Mouse (Mus musculus) stomach, embryonic 15.5 days (tissue): ENCODE measurements around the gene Tln2. TPM values are rescaled to one million over a fixed set of nuclear protein-coding genes. Genes with fewer than 3 reads are reported as not detected.

Experiments
- ATAC-seq: fragments of 200-750 bp; cut with Nextera tagmentation; 2 replicates; pipeline ENCODE4 v1.8.0; 2017; ENCODE audit warnings: low read depth, moderate number of reproducible peaks, moderate TSS enrichment; ENCODE audit not compliant: insufficient read depth, low FRiP score
- H3K27ac ChIP-seq: fragments of 300-500 bp; sonication (generic); 2 replicates; pipeline ENCODE4 v1.5.1; 2015; ENCODE audit warnings: mild to moderate bottlenecking, inconsistent platforms
- H3K27me3 ChIP-seq: fragments of 300-500 bp; sonication (generic); replicated peaks from 2 replicates; pipeline ENCODE4 v1.6.1; 2015; ENCODE audit warnings: inconsistent platforms
- H3K36me3 ChIP-seq: fragments of 300-500 bp; sonication (generic); 2 replicates; pipeline ENCODE4 v1.6.1; 2015; ENCODE audit warnings: inconsistent platforms
- H3K4me1 ChIP-seq: fragments of 300-500 bp; sonication (generic); 2 replicates; pipeline ENCODE4 v1.6.1; 2015; ENCODE audit warnings: inconsistent platforms
- H3K4me2 ChIP-seq: fragments of 300-500 bp; sonication (generic); 2 replicates; pipeline ENCODE4 v1.6.1; 2015; ENCODE audit warnings: mild to moderate bottlenecking, inconsistent platforms
- H3K4me3 ChIP-seq: fragments of 300-500 bp; sonication (generic); replicated peaks from 2 replicates; pipeline ENCODE4 v1.5.1; 2015; ENCODE audit warnings: inconsistent platforms
- H3K9ac ChIP-seq: fragments of 300-500 bp; sonication (generic); 2 replicates; pipeline ENCODE4 v1.6.1; 2015; ENCODE audit warnings: inconsistent platforms
- H3K9me3 ChIP-seq: fragments of 300-500 bp; sonication (generic); 2 replicates; pipeline ENCODE4 v1.6.1; 2016; ENCODE audit warnings: inconsistent platforms
- WGBS: fragments of 180-500 bp; shearing (Covaris S2); methylation state at CpG from one replicate; pipeline ENCODE4 v1.1.7; 2015; 5-methylcytosine and 5-hydroxymethylcytosine counted together
- polyA plus RNA-seq: library from polyadenylated mRNA; unstranded; fragments of >200 nt; fragmentation: Nextera tagmentation; extraction: Ambion mirVana; gene quantifications from 2 replicates; pipeline ENCODE4 v1.2.1, GENCODE M21; 2015

The Tln2 gene
- polyA plus RNA-seq, 1 experiment from 2014 or later: 32.6 TPM

DNA sequence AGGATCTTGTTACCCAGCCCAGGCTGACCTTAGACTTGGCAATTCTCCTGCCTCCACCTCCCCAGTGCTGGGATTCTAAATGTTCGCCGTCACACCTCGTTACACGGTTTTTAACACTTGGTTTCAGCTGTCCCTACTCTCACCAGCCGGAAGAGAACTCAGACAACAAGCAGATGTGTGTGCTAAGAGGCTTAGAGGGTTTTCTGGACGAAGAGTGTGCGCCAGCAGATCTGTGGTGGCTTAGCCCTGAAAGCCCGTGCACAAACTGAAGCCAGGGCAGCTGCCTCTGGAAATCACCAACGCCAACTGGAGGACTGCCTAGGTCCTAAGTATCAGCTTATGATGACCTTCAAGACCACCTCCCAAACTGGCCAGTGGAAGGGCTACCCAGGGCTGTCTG lies 341.5 kb downstream of the Tln2 start:
- 75% methylated on average over 9 of the region's 9 CpGs for WGBS
- Histone ChIP-seq H3K27ac (no peak overlapping the region), H3K4me2 (no peak overlapping the region), H3K36me3 (no peaks in the 10 kb centered on the region), H3K27me3 (no peaks in the 10 kb centered on the region), H3K9me3 (no peaks in the 10 kb centered on the region), H3K4me1 (0 out of 2 replicates have a peak, but pooled peaks cover 8% of the 10 kb centered on the region), H3K9ac (no peak overlapping the region), H3K4me3 (no peak overlapping the region)
- no peak for ATAC-seq

DNA sequence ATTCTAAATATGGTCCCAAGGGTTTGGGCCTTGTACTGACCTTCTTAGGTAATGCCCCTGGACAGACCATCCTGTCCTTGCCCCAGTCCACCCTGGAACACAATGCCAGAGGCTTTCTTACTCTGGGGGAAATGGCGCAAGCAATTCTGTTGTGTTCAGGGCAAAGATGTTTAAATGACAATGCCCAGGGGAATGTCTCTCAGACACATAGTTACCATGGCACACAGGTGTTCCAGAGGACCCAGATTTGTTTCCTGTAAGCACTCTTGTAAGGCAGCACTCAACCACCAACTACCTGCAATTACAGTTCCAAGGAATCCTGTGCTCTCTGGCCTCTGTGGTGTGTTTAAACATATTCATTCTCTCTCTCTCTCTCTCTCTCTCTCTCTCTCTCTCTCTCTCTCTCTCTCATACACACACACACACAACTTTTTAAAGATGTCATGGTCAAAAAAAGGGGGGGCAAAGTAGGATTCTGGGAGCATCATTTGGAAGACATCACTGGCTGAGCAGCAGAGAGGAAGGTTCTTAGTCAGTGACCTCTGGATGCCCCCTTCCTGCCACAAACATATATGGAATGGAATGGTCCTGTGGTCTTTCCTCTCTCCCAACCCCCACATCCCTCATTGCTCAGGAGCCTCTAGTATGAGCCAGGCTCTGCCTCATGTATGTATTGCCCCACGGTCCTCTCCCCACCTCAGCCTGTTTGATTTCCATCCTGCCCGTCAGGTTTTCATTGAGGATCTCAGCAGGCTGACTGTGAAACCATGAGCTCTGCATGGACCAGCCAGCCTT lies 345.1 kb downstream of the Tln2 start:
- no peak overlapping the region for H3K27ac ChIP-seq
- H3K27me3 ChIP-seq: no peaks in the 10 kb centered on the region
- H3K9ac ChIP-seq: no peak overlapping the region
- 64% methylated on average over 3 of the region's 3 CpGs for WGBS
- no peaks in the 10 kb centered on the region for H3K9me3 ChIP-seq
- 0 out of 2 replicates have a peak, but pooled peaks cover 8% of the 10 kb centered on the region for H3K4me1 ChIP-seq
- H3K4me2 ChIP-seq: no peak overlapping the region
- H3K36me3 ChIP-seq: no peaks in the 10 kb centered on the region
- ATAC-seq: no peak
- H3K4me3 ChIP-seq: no peak overlapping the region

DNA sequence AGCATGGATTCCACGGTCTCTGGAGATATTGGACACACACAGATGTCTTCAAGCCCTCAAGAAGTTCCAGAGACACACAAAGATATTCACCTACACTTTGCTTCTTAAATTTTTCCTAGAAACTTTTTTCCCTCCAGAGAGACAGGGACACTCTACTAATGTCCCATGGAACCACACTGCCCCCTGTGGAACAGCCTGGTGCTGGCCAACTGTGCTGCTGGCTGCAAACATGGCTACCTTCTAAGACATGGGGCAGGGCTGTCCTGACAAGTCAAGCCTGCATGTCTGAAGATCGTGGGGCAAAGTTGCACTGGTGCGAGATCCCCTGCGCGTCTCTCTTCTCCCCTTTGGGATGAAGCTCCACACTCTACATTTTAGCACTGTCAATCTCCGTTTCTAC lies 346.2 kb downstream of the Tln2 start:
- H3K27me3 ChIP-seq: no peaks in the 10 kb centered on the region
- 53% methylated on average over 6 of the region's 6 CpGs for WGBS
- H3K4me1 ChIP-seq: peaks cover 12% of the 10 kb centered on the region
- no peak for ATAC-seq
- no peak overlapping the region for H3K9ac ChIP-seq
- no peak overlapping the region for H3K27ac ChIP-seq
- no peaks in the 10 kb centered on the region for H3K9me3 ChIP-seq
- no peaks in the 10 kb centered on the region for H3K36me3 ChIP-seq
- 0 out of 2 replicates have a peak overlapping the region, but pooled peaks have one; percentile 4 for H3K4me2 ChIP-seq
- H3K4me3 ChIP-seq: no peak overlapping the region

DNA sequence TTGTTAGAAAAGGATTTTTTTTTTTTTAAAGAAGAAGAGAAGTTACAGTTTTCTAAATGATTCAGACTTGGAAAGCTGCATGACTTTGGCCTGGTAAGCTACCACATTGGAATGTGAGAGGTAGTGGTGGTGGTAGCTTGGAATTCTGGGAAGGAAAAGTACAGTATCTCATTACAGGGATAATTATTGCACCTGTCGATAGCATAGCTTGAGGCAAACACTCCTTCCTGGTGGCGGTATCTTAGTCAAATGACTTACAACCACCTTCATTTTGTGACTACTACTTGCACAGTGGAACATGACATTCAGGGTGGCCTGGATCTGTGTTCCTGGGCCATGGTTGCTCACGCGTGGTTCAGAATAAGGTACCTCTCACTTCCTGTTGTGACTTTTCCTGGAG lies 348.3 kb downstream of the Tln2 start:
- 94% methylated on average over 4 of the region's 4 CpGs for WGBS

DNA sequence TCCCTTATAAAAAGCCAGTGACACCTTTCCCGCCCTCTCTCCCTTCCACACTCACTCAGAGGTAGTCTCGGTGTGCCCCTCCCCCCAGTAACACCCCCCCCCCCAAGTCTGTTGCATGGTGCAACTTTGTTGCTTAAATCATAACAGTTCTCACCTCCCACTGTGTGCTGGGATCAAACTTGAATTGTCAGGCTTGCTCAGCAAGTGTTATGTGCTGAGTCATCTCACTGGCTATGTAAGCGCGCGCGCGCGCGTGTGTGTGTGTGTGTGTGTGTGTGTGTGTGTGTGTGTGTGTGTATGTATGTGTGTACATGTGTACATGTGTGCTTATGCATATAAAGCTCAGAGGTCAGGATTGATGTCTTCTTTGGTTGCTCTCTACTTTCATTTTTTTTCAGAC lies 350.1 kb downstream of the Tln2 start:
- no peak for ATAC-seq
- Histone ChIP-seq H3K27me3 (no peaks in the 10 kb centered on the region), H3K4me3 (no peak overlapping the region), H3K4me1 (peaks cover 12% of the 10 kb centered on the region), H3K9me3 (no peaks in the 10 kb centered on the region), H3K9ac (no peak overlapping the region), H3K4me2 (no peak overlapping the region), H3K36me3 (no peaks in the 10 kb centered on the region), H3K27ac (no peak overlapping the region)
- WGBS: 93% methylated on average over 9 of the region's 9 CpGs

More for the DNA sequence above, 348.3 kb downstream of the Tln2 start:
- Histone ChIP-seq H3K4me2 (no peak overlapping the region), H3K27ac (no peak overlapping the region), H3K36me3 (no peaks in the 10 kb centered on the region), H3K9me3 (no peaks in the 10 kb centered on the region), H3K4me1 (peaks cover 15% of the 10 kb centered on the region), H3K4me3 (no peak overlapping the region), H3K9ac (no peak overlapping the region), H3K27me3 (no peaks in the 10 kb centered on the region)
- no peak for ATAC-seq

DNA sequence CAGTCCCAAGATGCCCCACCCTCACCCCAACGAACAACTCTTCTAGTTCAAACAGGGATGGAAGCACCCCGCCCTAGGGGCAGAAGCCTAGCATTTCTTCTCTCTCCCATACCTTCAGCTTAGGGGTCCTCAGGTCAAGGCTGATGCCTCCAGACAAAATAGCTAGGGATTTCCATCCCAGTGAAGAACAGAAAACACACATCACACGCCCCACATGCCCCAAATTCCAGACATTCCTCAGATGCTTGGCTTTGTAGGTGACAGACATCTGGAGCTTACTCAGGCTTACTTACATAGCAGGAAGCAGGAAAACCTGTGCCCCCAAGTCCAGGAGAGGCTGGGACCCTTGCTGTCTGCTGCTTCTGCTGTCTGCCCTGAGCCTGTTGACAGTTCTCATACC lies 351.1 kb downstream of the Tln2 start:
- H3K4me2 ChIP-seq: no peak overlapping the region
- H3K9ac ChIP-seq: no peak overlapping the region
- H3K4me1 ChIP-seq: peaks cover 7% of the 10 kb centered on the region
- no peak overlapping the region for H3K4me3 ChIP-seq
- WGBS: 13% methylated on average over 3 of the region's 3 CpGs
- H3K27ac ChIP-seq: no peak overlapping the region
- H3K9me3 ChIP-seq: no peaks in the 10 kb centered on the region
- H3K36me3 ChIP-seq: no peaks in the 10 kb centered on the region
- no peaks in the 10 kb centered on the region for H3K27me3 ChIP-seq
- no peak for ATAC-seq

DNA sequence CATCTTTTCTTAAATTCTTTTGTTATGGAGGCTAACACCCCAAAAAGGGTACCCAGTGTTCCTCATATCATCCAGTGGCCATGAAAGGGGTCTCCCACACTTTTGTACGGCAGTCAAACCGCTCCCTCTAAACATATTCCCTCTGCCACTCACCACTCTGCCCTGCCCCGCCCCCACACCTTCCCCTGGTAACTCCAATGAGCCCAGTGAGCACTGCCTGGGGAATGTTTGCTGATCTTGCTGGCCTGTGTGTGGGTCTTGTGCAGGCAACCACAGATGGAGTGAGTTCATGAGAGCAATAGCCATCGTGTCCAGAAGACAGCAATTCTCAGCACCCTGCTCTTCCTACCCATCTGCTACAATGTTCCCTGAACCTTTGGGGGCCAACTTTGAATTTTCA lies 354.3 kb downstream of the Tln2 start:
- Histone ChIP-seq H3K27ac (no peak overlapping the region), H3K4me3 (no peak overlapping the region), H3K4me1 (peaks cover 7% of the 10 kb centered on the region), H3K36me3 (no peaks in the 10 kb centered on the region), H3K4me2 (no peak overlapping the region), H3K9ac (no peak overlapping the region), H3K9me3 (no peaks in the 10 kb centered on the region), H3K27me3 (no peaks in the 10 kb centered on the region)
- no peak for ATAC-seq
- 49% methylated on average over 4 of the region's 4 CpGs for WGBS

DNA sequence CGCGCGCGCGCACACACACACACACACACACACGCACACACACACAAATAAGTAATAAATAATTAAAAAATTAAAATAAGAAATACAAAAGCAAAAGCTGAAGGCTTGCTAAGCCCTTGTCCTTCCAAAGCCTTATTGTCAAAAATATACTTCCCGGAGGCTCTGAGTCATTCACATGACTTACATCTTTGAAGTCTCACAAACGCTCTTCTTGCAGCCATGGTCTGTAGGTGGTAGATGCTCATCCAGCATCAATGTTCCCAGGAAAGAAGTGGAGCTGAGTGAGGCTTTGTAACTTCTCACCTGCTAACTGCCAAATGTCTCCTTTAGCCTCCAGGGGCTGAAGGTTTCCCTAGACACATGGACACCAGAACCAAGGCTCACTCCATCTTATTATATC lies 362.9 kb downstream of the Tln2 start:
- 94% methylated on average over 8 of the region's 8 CpGs for WGBS
- no peaks in the 10 kb centered on the region for H3K4me1 ChIP-seq
- ATAC-seq: no peak

DNA sequence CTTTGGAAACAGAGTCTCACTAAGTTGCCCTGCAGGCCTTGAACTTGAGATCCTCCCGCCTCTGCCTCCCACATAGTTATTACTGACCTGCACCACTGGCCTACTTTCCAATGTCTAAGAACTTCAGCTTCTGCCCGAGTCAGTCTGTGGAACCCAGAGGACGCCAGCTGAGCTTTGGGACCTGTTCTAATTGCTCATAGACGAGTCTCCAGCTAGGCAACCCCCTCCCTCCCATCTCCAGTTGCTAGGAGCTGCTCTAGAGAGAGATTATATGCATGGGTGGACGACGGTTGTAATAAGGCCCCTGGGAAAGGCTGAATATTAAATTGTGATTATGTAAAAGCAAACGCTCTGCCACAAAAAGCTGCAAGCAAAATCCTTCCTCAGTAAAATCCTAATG lies 364.2 kb downstream of the Tln2 start:
- 75% methylated on average over 7 of the region's 7 CpGs for WGBS
- Histone ChIP-seq H3K36me3 (no peaks in the 10 kb centered on the region), H3K4me2 (no peak overlapping the region)

More for the DNA sequence above, 362.9 kb downstream of the Tln2 start:
- no peaks in the 10 kb centered on the region for H3K9me3 ChIP-seq
- no peak overlapping the region for H3K4me2 ChIP-seq
- no peaks in the 10 kb centered on the region for H3K36me3 ChIP-seq
- H3K27ac ChIP-seq: no peak overlapping the region
- H3K27me3 ChIP-seq: no peaks in the 10 kb centered on the region
- H3K4me3 ChIP-seq: no peak overlapping the region
- no peak overlapping the region for H3K9ac ChIP-seq

DNA sequence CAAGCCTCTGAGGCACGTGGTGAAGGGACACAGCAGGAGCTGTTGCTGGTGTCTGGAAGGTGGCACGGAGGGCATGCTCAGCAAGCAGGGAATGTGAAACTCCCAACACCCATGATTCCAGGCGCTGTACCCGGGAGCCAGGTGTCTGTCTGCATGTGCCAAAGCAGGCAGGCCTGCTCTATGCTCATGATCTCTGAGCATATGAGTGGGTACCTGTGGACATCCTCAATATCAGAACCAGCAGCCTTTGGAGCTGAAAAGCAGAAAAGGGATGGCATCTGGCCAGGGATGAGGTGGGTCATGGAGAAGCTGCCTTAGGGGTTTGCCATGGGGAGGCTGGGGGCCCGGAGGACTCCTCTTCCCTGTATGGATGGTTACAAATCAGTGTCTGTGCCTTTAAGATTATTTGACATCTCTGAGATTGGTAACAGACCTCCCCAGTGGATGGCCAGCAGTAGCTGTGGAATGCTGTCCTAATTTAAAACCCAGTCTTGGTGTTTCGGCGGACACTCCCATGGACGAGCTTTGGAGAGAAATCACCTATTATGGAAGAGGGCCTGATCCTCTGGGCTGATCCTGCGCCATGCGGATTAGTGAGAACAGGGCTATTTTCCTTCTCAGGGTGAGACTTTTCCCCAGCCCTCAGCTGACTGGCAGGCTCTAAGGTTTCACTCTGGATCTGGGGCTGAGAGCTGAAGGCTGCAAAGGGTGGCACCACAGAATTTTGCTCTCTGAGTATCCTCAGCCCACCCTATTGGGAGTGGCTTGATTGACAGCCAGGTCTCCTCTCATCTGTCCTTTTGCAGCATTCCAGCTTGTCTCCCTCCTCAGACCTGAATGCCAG lies 367.8 kb downstream of the Tln2 start:
- no peak overlapping the region for H3K4me2 ChIP-seq
- 0 out of 2 replicates have a peak, but pooled peaks cover under 1% of the 10 kb centered on the region for H3K4me1 ChIP-seq
- H3K27ac ChIP-seq: peak overlapping the region; percentile 76
- H3K4me3 ChIP-seq: no peak overlapping the region
- no peaks in the 10 kb centered on the region for H3K27me3 ChIP-seq
- WGBS: 42% methylated on average over 10 of the region's 10 CpGs
- no peaks in the 10 kb centered on the region for H3K9me3 ChIP-seq
- ATAC-seq: peak; percentile 47; the same call in 1 of the 2 replicates
- H3K36me3 ChIP-seq: no peaks in the 10 kb centered on the region
- no peak overlapping the region for H3K9ac ChIP-seq

More for the DNA sequence above, 364.2 kb downstream of the Tln2 start:
- Histone ChIP-seq H3K27me3 (no peaks in the 10 kb centered on the region), H3K4me3 (no peak overlapping the region), H3K4me1 (no peaks in the 10 kb centered on the region), H3K9me3 (no peaks in the 10 kb centered on the region), H3K9ac (no peak overlapping the region), H3K27ac (no peak overlapping the region)
- ATAC-seq: no peak

DNA sequence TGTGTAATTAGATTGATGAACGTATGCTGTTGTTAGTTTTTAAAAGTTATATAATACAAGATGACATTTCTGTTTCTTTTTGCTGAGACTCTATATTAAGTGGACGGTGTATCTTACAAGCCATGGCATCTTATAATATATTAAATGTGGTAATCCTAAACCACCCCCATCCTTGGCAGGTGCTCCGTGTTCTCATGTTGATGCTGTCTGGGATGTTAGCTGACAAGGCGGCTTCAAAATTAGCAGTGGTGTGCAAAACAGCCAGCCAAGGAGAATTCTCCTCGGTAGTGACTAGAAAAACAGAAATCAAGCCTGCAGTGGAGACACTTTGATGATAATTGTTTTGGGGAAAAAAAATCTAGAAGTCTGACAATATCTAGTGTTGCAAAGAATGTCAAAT lies 371.8 kb downstream of the Tln2 start:
- no peak overlapping the region for H3K4me3 ChIP-seq
- no peaks in the 10 kb centered on the region for H3K27me3 ChIP-seq
- H3K9me3 ChIP-seq: no peaks in the 10 kb centered on the region
- no peak for ATAC-seq
- H3K9ac ChIP-seq: no peak overlapping the region
- WGBS: 66% methylated on average over 5 of the region's 5 CpGs
- no peak overlapping the region for H3K27ac ChIP-seq
- H3K4me1 ChIP-seq: 0 out of 2 replicates have a peak, but pooled peaks cover 4% of the 10 kb centered on the region
- no peaks in the 10 kb centered on the region for H3K36me3 ChIP-seq
- H3K4me2 ChIP-seq: no peak overlapping the region

DNA sequence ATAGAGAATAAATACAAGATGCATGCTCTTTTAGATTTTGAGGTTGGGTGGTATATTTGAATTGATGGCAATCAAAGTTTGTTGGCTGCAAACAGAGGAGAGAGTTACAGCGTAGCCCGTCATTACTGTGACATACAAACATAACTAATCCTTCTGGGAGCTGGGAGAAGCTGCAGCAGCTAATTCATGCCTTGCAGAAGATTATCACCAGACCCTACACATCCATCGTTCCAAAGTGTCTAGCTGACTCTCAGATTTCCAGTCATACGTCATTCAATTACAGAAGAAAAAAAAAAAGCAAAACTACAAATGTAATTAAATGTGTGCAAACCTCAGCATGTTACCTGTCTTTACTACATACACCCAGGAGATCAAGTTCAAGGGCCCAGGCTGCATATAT lies 372.3 kb downstream of the Tln2 start:
- Histone ChIP-seq H3K9me3 (no peaks in the 10 kb centered on the region), H3K4me3 (no peak overlapping the region), H3K27me3 (no peaks in the 10 kb centered on the region), H3K4me1 (0 out of 2 replicates have a peak, but pooled peaks cover 4% of the 10 kb centered on the region), H3K27ac (no peak overlapping the region), H3K4me2 (no peak overlapping the region), H3K9ac (no peak overlapping the region), H3K36me3 (no peaks in the 10 kb centered on the region)
- ATAC-seq: no peak
- 37% methylated on average over 4 of the region's 4 CpGs for WGBS
